Mouse (Mus musculus): ENCODE data around the gene Arhgap32.

Gene Arhgap32

DNA sequence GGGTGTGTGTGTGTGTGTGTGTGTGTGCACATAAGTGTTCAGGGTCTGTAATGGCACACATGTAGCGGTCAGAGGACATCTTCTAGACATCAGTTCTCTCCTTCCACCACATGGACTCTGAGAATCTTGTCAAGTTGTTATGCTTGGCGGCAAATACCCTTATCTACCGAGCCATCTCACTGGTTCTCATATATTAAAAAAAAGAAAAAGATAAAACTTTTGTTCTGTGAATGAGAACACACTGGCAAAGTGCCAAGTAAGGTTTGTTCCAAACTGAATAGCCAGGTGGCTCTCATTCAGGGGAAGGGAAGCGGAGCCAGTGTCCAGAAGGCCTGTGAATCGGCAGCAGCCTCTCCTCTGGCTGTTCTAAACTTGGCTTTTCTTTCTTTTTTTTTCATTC lies 162.1 kb downstream of the Arhgap32 start:
- DNase-seq = no peak

GRCm38 (mm10) chr9:32279789-32280188 lies 163.9 kb downstream of the Arhgap32 start:
- peak; percentile 50 for DNase-seq

- no peak for DNase-seq
Observed at GRCm38 (mm10) chr9:32280456-32280855, 164.5 kb downstream of the Arhgap32 start.

GRCm38 (mm10) chr9:32283591-32283990 lies 167.7 kb downstream of the Arhgap32 start:
- peak; percentile 39 for DNase-seq

- DNase-seq = peak; percentile 53
Observed at GRCm38 (mm10) chr9:32291618-32292017, 175.7 kb downstream of the Arhgap32 start.

DNA sequence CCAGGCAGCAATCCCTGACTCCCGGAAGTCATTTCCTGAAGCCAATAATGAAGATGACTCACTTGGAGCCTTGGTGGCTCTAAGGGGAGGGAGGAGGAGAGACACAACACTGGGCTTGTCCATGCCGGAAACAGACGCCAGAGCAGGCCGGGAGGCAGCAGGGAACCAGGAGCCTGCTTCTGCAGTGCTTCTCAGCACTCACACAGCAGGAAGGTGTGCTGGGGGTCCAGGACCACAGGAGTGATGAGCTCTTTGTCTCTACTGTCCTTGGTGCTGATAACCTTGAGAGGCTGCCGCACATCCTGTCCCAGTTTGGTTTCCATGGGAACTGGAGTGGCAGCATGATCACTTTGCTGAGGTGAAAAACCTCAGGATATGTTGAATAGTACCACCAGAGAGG lies 176.8 kb downstream of the Arhgap32 start:
- DNase-seq = peak; percentile 18

- no peak for DNase-seq
Observed at GRCm38 (mm10) chr9:32295061-32295800, 179.3 kb downstream of the Arhgap32 start.

DNA sequence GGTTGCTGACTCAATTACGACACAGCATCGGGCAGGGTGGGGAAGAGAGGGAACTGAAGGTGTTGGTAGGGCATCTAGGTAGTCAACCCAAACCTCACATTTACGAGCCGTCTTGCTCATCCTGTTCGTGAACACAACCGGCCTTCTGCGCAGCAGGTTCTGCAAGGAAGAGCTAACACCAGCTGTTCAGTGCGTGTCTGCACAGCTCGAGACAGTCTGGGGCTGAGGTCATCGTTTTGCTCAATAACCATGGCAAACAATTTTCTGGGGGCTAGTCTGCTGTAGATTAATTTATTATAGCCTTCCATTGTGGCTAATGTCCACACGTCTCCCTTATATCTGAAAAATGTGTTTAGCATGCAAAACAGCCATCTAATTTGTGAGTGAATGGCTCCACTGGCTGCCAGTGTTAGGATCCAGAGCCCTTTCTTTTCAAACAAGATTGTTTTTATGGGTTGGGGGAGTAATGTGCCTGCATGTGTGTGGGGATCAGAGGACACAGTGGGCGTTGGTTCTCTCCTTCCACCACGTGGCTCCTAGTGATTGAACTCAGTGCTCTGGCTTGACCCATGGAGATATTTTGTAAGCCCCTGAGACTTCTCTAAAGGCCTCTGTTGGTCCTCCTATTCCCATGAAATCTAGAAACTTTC lies 186.7 kb downstream of the Arhgap32 start:
- DNase-seq = no peak

DNA sequence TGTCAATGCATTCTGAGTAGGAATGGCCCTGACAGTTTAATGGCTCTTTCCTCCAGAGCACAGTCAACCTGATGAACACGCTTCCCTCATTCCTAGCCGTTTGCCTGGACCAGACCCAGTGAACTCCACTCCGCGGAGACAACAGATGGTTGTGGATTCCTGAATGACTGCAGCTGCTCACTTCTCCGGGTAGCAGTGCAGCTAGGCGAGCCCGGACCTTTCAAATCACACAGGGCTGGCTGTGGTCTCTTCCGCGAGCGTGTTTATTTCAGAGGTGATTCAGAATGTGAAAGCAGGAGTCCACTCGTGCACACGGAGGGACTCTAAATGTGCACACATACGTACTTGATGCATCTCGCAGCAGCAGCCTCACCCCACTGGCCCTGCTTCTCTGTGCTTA lies 195.8 kb downstream of the Arhgap32 start:
- no peak for DNase-seq

- no peak for DNase-seq
Observed at GRCm38 (mm10) chr9:32312208-32312607, 196.3 kb downstream of the Arhgap32 start.

DNA sequence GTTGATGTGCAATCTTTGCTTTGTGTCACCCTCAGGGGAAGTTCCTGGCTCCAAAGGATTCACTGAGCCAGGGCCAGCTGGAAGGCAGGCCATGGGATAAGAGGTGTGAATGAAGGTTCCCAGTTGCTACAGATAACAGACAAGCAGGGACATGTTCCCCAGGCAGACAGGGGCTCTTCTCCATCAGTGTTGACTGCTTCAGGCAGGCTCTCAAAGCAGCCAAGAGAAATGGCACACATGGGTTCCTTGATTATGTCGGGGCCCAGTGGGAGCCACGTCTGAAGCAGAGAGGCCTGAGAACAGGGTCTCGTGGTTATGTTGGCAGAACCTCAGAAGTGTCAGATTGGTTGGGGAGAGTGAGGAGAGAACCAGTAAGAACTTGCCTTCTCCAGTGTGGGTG lies 198.1 kb downstream of the Arhgap32 start:
- DNase-seq = no peak

DNA sequence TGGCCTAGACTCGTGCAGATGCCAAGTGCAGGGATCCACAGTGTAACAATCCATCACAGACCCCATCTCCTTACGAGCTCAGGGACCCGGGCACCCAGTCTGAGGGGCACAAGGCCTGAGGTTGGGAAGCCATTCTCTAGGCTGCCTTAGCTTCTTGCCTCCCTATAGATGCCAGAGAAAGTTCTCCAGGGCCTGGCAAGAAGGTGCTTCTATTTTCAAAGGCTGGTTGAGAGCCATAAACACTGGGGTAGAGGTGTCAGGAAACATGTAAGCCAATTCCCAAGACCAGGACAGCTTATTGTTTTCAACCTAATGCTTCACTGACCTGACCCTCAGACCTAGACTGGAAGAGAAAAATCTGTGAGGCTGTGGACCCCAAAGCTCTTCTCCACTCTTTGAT lies 200.1 kb downstream of the Arhgap32 start:
- no peak for DNase-seq

Data from kidney, adult 9 months (tissue).